Mouse (Mus musculus): ENCODE data around the gene Hist1h4i. TPM values are rescaled to one million over a fixed set of nuclear protein-coding genes. Genes with fewer than 3 reads are reported as not detected.

Hist1h4i gene
- polyA plus RNA-seq (2021; fragmentation: Nextera tagmentation): 6.4 and 6.7 TPM in 2 replicates
- long read RNA-seq, experiment 1, partial matches to known transcripts: 0 of 1 reads
- long read RNA-seq, experiment 1, other reads (novel, unspliced or antisense): 0 of 1 reads
- long read RNA-seq, experiment 2, transcript Hist1h4i-201 (1 exons, 727 nt): major isoform, 7 of 7 reads
- long read RNA-seq, experiment 2, partial matches to known transcripts: 0 of 7 reads
- long read RNA-seq, experiment 2, other reads (novel, unspliced or antisense): 0 of 7 reads

DNA sequence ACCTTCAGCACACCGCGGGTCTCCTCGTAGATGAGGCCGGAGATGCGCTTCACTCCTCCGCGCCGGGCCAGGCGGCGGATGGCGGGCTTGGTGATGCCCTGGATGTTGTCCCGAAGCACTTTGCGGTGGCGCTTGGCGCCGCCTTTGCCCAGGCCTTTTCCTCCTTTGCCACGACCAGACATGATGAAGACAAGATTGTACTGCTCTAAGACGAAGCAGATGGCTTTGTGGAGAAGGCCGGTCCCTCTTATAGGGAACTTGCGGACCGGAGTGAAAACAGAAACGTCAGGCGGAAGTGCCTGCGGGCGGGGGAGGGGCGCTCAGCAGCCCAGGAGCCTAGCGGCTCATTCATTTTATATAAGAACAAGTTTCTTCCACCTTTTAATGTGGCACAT, at the start of gene Hist1h4i:
Gene Hist1h4i, minus strand, starts transcription at position 221 of the 395 bp plus-strand sequence.

DNA sequence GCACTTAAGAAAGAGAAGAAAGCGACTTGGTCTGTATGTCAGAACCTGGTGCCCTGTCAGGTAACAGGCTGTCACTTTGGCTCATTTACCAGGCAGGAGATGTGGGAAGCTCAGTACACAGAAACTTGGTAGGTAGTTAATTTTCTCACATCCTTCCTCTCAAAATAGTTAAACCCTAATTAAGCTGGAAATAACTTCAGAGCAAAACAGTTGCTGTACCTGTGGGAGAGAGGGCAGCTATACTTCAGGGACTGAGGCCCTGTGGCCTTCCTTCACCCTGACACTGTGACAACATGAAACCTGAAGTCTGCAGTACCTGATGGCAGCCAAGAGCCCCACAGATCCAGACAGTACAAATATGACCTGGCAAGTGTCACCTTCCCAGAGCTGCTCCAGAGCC, 43.0 kb upstream of the Hist1h4i start, which contains the start of gene Vmn1r188:
Gene Vmn1r188, plus strand, starts transcription at position 301 of the 400 bp plus-strand sequence.

DNA sequence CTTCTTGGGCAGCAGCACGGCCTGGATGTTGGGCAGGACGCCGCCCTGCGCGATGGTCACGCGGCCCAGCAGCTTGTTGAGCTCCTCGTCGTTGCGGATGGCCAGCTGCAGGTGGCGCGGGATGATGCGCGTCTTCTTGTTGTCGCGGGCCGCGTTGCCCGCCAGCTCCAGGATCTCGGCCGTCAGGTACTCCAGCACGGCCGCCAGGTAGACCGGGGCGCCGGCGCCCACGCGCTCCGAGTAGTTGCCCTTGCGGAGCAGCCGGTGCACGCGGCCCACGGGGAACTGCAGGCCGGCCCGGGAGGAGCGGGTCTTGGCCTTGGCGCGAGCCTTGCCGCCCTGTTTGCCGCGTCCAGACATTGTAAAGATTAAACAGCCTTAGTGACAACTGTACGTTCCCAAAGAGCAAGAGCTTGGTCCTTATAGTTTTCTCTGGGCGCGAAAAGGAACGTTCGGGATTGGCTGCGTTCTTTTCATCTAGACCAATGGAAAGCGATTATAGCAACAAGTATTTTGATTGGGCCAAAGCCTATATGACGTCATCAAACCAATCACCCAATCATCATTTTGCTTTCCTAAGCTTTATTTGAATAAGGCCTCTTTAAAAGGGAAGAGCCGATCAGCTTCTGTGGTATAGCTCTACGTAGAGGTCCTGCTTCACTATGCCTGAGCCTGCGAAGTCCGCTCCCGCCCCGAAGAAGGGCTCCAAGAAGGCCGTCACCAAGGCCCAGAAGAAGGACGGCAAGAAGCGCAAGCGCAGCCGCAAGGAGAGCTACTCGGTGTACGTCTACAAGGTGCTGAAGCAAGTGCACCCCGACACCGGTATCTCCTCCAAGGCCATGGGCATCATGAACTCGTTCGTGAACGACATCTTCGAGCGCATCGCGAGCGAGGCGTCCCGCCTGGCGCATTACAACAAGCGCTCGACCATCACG, 1.7 kb upstream of the Hist1h4i start, which contains the start of the genes Hist1h2ag and Hist1h2bj:
Gene Hist1h2ag, minus strand, starts transcription at position 377 of the 935 bp plus-strand sequence.
Gene Hist1h2bj, plus strand, starts transcription at position 647 of the 935 bp plus-strand sequence.

DNA sequence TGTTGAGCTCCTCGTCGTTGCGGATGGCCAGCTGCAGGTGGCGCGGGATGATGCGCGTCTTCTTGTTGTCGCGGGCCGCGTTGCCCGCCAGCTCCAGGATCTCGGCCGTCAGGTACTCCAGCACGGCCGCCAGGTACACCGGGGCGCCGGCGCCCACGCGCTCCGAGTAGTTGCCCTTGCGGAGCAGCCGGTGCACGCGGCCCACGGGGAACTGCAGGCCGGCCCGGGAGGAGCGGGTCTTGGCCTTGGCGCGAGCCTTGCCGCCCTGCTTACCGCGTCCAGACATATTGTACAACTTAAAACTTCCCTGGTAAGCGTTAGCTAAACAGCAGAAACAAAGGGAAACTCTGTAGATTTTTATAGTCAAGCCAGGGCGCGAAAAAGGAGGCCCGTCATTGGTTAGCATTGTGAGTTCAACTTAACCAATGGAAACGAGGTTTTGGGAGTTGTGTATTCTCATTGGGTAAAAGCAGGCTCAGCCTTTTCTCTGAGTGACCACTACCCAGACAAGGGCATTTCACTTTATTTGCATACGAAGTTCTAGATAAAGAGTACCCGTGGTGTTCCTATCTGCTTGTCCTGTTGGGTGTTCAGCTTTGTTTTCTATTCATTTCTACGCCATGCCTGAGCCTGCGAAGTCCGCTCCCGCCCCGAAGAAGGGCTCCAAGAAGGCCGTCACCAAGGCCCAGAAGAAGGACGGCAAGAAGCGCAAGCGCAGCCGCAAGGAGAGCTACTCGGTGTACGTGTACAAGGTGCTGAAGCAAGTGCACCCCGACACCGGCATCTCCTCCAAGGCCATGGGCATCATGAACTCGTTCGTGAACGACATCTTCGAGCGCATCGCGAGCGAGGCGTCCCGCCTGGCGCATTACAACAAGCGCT, 5.7 kb downstream of the Hist1h4i start, which contains the start of the genes Hist1h2ah and Hist1h2bk:
Gene Hist1h2ah, minus strand, starts transcription at position 302 of the 882 bp plus-strand sequence.
Gene Hist1h2bk, plus strand, starts transcription at position 604 of the 882 bp plus-strand sequence.

DNA sequence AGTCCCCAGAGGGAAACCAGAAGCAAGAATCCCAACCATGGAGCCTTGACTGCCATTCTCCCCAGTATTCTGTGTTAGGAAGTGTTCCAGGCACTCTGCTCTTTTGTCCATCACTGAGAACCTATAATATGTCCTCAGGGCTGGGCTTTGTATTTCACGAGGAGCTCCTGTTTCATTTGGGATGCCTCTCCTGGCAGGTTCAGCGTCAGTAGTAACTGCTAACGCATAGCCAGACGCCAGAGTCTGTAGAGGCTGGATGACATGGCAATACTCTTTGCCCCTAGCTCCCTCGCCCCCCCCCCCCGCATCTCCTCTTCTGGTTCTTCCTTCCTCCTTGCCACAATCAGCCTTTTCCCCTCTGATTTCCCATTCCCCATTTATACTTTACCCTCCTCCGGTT, 31.5 kb downstream of the Hist1h4i start, which contains the start of gene Prss16:
Gene Prss16, minus strand, starts transcription at position 101 of the 400 bp plus-strand sequence.

Other genes starting within 250 kb of the Hist1h4i start
- 0.40 and 1.2 TPM in 2 replicates for gene Hist1h2bq, start 231.2 kb downstream of the Hist1h4i start, polyA plus RNA-seq (2021; fragmentation: Nextera tagmentation)
- not detected in 2 replicates for gene Hist1h2ao, start 230.9 kb downstream of the Hist1h4i start, polyA plus RNA-seq (2021; fragmentation: Nextera tagmentation)
- gene Hist1h4m, start 229.6 kb downstream of the Hist1h4i start, polyA plus RNA-seq (2021; fragmentation: Nextera tagmentation): 1.8 and 3.3 TPM in 2 replicates
- gene Hist1h4n, start 209.2 kb downstream of the Hist1h4i start, polyA plus RNA-seq (2021; fragmentation: Nextera tagmentation): 0.64 and 2.7 TPM in 2 replicates
- 68.6 TPM in 2 replicates for gene Hist1h2ap, start 207.9 kb downstream of the Hist1h4i start, polyA plus RNA-seq (2021; fragmentation: Nextera tagmentation)
- gene Hist1h2br, start 207.6 kb downstream of the Hist1h4i start, polyA plus RNA-seq (2021; fragmentation: Nextera tagmentation): not detected in 2 replicates
- gene Zfp184, start 96.3 kb downstream of the Hist1h4i start, polyA plus RNA-seq (2021; fragmentation: Nextera tagmentation): 1.6 and 2.5 TPM in 2 replicates
- 0.10 TPM in 1 of 2 replicates, not detected in the other for gene Pom121l2, start 60.2 kb downstream of the Hist1h4i start, polyA plus RNA-seq (2021; fragmentation: Nextera tagmentation)
- gene Prss16, start 31.6 kb downstream of the Hist1h4i start, polyA plus RNA-seq (2021; fragmentation: Nextera tagmentation): 1.7 and 1.9 TPM in 2 replicates
- gene Hist1h2ah, start 5.8 kb downstream of the Hist1h4i start, polyA plus RNA-seq (2021; fragmentation: Nextera tagmentation): not detected in 2 replicates
- not detected in 2 replicates for gene Hist1h2bk, start 5.5 kb downstream of the Hist1h4i start, polyA plus RNA-seq (2021; fragmentation: Nextera tagmentation)
- gene Hist1h2ag, start 1.6 kb upstream of the Hist1h4i start, polyA plus RNA-seq (2021; fragmentation: Nextera tagmentation): not detected in 2 replicates
- 0.67 TPM in 1 of 2 replicates, not detected in the other for gene Hist1h2bj, start 1.9 kb upstream of the Hist1h4i start, polyA plus RNA-seq (2021; fragmentation: Nextera tagmentation)
- not detected in 2 replicates for gene Vmn1r188, start 43.1 kb upstream of the Hist1h4i start, polyA plus RNA-seq (2021; fragmentation: Nextera tagmentation)
- not detected in 2 replicates for gene Vmn1r189, start 64.5 kb upstream of the Hist1h4i start, polyA plus RNA-seq (2021; fragmentation: Nextera tagmentation)
- gene Vmn1r191, start 142.6 kb upstream of the Hist1h4i start, polyA plus RNA-seq (2021; fragmentation: Nextera tagmentation): not detected in 2 replicates
- gene Vmn1r192, start 149.8 kb upstream of the Hist1h4i start, polyA plus RNA-seq (2021; fragmentation: Nextera tagmentation): not detected in 2 replicates
- gene Vmn1r193, start 181.8 kb upstream of the Hist1h4i start, polyA plus RNA-seq (2021; fragmentation: Nextera tagmentation): not detected in 2 replicates
- not detected in 2 replicates for gene Vmn1r194, start 202.9 kb upstream of the Hist1h4i start, polyA plus RNA-seq (2021; fragmentation: Nextera tagmentation)
- not detected in 2 replicates for gene Vmn1r195, start 229.2 kb upstream of the Hist1h4i start, polyA plus RNA-seq (2021; fragmentation: Nextera tagmentation)
- gene Vmn1r196, start 248.6 kb upstream of the Hist1h4i start, polyA plus RNA-seq (2021; fragmentation: Nextera tagmentation): not detected in 2 replicates